Mouse (Mus musculus) CH12F3 (cell line): ENCODE measurements around the gene Ube2e1.
"Not testable (repeated sequence)": the region's sequence is repeated elsewhere in the genome, so short reads cannot be mapped to it uniquely, and the experiment has no call there.

ENCODE experiments used
- in situ Hi-C: fragments of 300-500 bp; cut with MboI; formaldehyde crosslinking; loops from 2 replicates; pipeline ENCODE4 v1.14.3; 2020; ENCODE audit warnings: low sequenced_read_pairs

Gene Ube2e1

GRCm38 (mm10) chr14:18263427-18263826 is 68.2 kb downstream of the Ube2e1 start:
- in situ Hi-C loops, result no loop called here

GRCm38 (mm10) chr14:18261203-18261602 is 70.5 kb downstream of the Ube2e1 start:
- in situ Hi-C loops, result no loop called here

GRCm38 (mm10) chr14:18242638-18243130 is 89.0 kb downstream of the Ube2e1 start:
- in situ Hi-C loops, result no loop called here

DNA sequence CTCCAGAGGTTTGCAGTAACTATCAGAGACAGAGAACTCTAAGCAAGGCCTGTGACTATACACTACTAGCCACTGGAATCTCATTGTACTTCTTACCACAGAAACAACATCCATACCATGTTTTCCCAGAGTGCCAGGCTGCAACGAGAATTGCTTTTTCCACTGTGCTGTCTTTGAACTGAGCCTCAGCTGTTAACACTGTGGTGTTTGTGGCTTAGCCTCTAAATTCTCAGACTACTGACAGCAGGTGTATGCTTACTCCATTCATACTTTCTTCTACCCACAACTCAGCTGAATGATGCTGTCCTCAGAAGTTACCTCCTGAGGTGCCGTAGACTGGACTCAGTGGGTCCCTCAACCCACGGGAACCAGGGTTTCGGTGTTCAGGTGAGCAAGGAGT is 89.9 kb downstream of the Ube2e1 start:
- in situ Hi-C loops, result no loop called here

GRCm38 (mm10) chr14:18240132-18240531 is 91.5 kb downstream of the Ube2e1 start:
- in situ Hi-C loops, result no loop called here

DNA sequence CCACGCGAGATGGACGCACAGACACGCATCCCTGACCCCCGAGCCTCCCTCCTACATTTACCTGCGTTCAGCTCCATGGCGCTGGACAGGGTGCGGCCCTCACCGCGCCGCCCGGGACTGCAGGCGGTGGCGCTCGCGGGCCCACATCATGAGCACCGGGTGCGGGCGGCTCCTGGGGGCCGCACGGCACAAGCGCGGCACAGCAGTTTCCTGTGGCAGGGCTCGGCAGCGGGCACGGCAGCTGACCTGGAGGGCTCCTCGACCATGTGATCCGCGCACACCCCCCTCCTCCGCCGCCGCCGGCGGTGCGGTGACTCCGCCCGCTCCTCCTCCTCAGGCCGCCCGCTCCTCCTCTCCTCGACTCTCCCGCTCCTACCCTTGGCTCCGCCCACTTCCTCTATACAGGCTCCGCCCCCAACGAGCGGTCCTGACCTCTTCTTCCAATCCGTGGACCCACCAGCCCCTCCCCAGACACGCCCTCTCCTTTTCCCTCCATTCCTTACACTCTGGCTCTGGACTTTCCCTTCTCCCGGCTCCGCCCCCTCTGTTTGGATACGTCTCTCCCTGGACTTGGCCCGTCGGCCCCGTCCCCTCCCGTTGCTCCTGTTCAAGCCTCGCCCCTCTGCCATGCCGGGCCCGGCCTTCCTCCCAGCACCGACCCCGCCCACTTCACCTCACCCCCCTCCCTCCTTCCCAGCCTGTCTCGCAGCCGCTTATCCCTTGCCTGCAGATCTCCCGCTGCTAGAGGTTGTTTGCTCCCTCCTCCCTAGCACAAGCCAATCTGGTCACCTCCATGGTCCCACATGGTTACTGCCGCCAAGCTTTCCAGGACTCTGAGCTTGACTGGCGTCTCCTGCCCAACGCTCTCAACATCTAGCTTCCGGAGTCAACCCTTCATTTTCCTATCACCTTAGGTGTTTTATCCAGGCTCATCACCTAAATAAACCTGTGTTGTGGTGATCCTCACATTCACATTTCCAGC is 92.6 kb downstream of the Ube2e1 start, which contains the start of gene Nr1d2:
TSS of gene Nr1d2 (minus strand) at position 378 of the 982 bp plus-strand sequence.
- in situ Hi-C loops, result no loop called here

GRCm38 (mm10) chr14:18238131-18238749 is 93.4 kb downstream of the Ube2e1 start:
- in situ Hi-C loops, result no loop called here

- in situ Hi-C loops, result no loop called here
These were observed 94.3 kb downstream of the Ube2e1 start for GRCm38 (mm10) chr14:18237381-18237780.

DNA sequence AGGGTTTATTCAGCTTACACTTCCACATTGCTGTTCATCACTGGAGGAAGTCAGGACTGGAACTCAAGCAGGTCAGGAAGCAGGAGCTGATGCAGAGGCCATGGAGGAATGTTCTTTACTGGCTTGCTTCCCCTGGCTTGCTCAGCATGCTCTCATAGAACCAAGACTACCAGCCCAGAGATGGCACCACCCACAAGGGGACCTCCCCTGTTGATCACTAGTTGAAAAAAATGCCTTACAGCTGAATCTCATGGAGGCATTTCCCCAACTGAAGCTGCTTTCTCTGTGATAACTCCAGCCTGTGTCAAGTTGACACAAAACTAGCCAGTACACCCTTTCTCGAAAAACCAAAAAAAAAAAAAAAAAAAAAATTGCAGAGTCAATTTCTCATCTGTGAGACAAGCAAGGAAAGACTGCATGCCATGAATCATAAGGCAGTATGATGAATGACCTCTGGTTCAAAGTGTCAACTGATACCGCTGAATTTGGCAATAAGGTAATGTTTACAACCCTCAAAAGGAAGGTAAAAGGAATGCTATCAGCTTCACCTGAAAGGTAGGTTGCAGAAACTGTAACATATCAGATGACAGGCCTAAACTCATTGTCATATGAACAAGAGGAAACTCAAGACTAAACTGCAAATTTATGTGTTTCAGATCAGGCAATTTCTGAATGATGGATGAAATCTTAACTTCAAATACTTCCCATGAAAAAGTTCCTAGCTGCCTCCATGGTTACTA is 95.0 kb downstream of the Ube2e1 start:
- in situ Hi-C loops, result not testable (repeated sequence)

GRCm38 (mm10) chr14:18233981-18234960 is 97.4 kb downstream of the Ube2e1 start:
- in situ Hi-C loops, result no loop called here

GRCm38 (mm10) chr14:18233076-18233475 is 98.6 kb downstream of the Ube2e1 start:
- in situ Hi-C loops, result no loop called here
